Mouse (Mus musculus): Measurements from ENCODE around the gene Mkrn3. TPM values are rescaled to one million over a fixed set of nuclear protein-coding genes. Genes with fewer than 3 reads are reported as not detected.

Mkrn3 gene
- polyA plus RNA-seq (2015; fragmentation: Nextera tagmentation; extraction: Ambion mirVana) = 23.2 and 23.8 TPM in 2 replicates

GRCm38 (mm10) chr7:62419493-62420360 lies at the start of gene Mkrn3:
Gene Mkrn3 (minus strand): TSS chr7:62420139.
- WGBS = 32% methylated on average over 49 of the region's 49 CpGs

GRCm38 (mm10) chr7:62463878-62464755 lies 44.2 kb upstream of the Mkrn3 start, which contains the start of gene Peg12:
Gene Peg12 (minus strand): TSS chr7:62464510.
- peak within 1 kb of the TSS; percentile 53 for H3K4me3 ChIP-seq
- peak; percentile 81 for ATAC-seq (replicated peaks)
- H3K27ac ChIP-seq (replicated peaks) = peak within 1 kb of the TSS; percentile 83
- no peaks in the 10 kb centered on the region for H3K27me3 ChIP-seq
- WGBS = 26% methylated on average over 80 of the region's 82 CpGs
- no peaks in the 10 kb centered on the region for H3K9me3 ChIP-seq
- peaks cover 5% of the 10 kb centered on the region; the same call in 1 of the 2 replicates for H3K4me1 ChIP-seq
- H3K4me2 ChIP-seq (replicated peaks) = peak within 1 kb of the TSS; percentile 65
- H3K36me3 ChIP-seq = no peaks in the 10 kb centered on the region
- H3K9ac ChIP-seq (replicated peaks) = peak within 1 kb of the TSS; percentile 56

More at GRCm38 (mm10) chr7:62419493-62420360, at the start of gene Mkrn3:
- Histone ChIP-seq H3K4me3 (peak within 1 kb of the TSS; percentile 72), H3K9ac (replicated peaks) (peak within 1 kb of the TSS; percentile 75), H3K9me3 (no peaks in the 10 kb centered on the region), H3K36me3 (no peaks in the 10 kb centered on the region), H3K4me1 (peaks cover 19% of the 10 kb centered on the region), H3K4me2 (replicated peaks) (peak within 1 kb of the TSS; percentile 67), H3K27ac (replicated peaks) (peak within 1 kb of the TSS; percentile 95), H3K27me3 (no peaks in the 10 kb centered on the region)
- peak; percentile 94 for ATAC-seq (replicated peaks)

- Histone ChIP-seq H3K4me2 (replicated peaks) (peak overlapping the region; percentile 65), H3K36me3 (no peaks in the 10 kb centered on the region), H3K27me3 (no peaks in the 10 kb centered on the region), H3K4me3 (peak overlapping the region; percentile 53), H3K4me1 (peaks cover 5% of the 10 kb centered on the region; the same call in 1 of the 2 replicates), H3K27ac (replicated peaks) (peak overlapping the region; percentile 83), H3K9me3 (no peaks in the 10 kb centered on the region), H3K9ac (replicated peaks) (peak overlapping the region; percentile 56)
- ATAC-seq (replicated peaks) = peak; percentile 36
- 28% methylated on average over 55 of the region's 55 CpGs for WGBS
These were observed 43.3 kb upstream of the Mkrn3 start for GRCm38 (mm10) chr7:62463007-62463877.

GRCm38 (mm10) chr7:62462229-62463006 lies 42.5 kb upstream of the Mkrn3 start:
- Histone ChIP-seq H3K4me3 (peak overlapping the region; percentile 53), H3K27me3 (no peaks in the 10 kb centered on the region)
- WGBS = 27% methylated on average over 13 of the region's 13 CpGs

GRCm38 (mm10) chr7:62452353-62452752 lies 32.4 kb upstream of the Mkrn3 start:
- H3K4me1 ChIP-seq = no peaks in the 10 kb centered on the region
- no peaks in the 10 kb centered on the region for H3K27me3 ChIP-seq
- WGBS = 21% methylated on average over 2 of the region's 2 CpGs
- ATAC-seq (replicated peaks) = no peak
- H3K9me3 ChIP-seq = no peaks in the 10 kb centered on the region
- H3K4me3 ChIP-seq = no peak overlapping the region
- H3K36me3 ChIP-seq = no peaks in the 10 kb centered on the region
- H3K9ac ChIP-seq (replicated peaks) = no peak overlapping the region
- no peak overlapping the region for H3K27ac ChIP-seq (replicated peaks)
- no peak overlapping the region for H3K4me2 ChIP-seq (replicated peaks)

More at GRCm38 (mm10) chr7:62462229-62463006, 42.5 kb upstream of the Mkrn3 start:
- H3K9me3 ChIP-seq = no peaks in the 10 kb centered on the region
- peak; percentile 71 for ATAC-seq (replicated peaks)
- H3K36me3 ChIP-seq = no peaks in the 10 kb centered on the region
- H3K27ac ChIP-seq (replicated peaks) = peak overlapping the region; percentile 54
- peaks cover 5% of the 10 kb centered on the region; the same call in 1 of the 2 replicates for H3K4me1 ChIP-seq
- H3K9ac ChIP-seq (replicated peaks) = no peak overlapping the region; the same call in 1 of the 2 replicates
- H3K4me2 ChIP-seq (replicated peaks) = peak overlapping the region; percentile 65

GRCm38 (mm10) chr7:62445431-62446165 lies 25.7 kb upstream of the Mkrn3 start:
- Histone ChIP-seq H3K9me3 (no peaks in the 10 kb centered on the region), H3K36me3 (no peaks in the 10 kb centered on the region), H3K4me1 (no peaks in the 10 kb centered on the region), H3K27me3 (no peaks in the 10 kb centered on the region), H3K4me3 (no peak overlapping the region), H3K27ac (replicated peaks) (no peak overlapping the region), H3K9ac (replicated peaks) (no peak overlapping the region), H3K4me2 (replicated peaks) (no peak overlapping the region)
- ATAC-seq (replicated peaks) = no peak

- no peak overlapping the region for H3K4me2 ChIP-seq (replicated peaks)
- H3K36me3 ChIP-seq = no peaks in the 10 kb centered on the region
- no peaks in the 10 kb centered on the region; the same call in 1 of the 2 replicates for H3K9me3 ChIP-seq
- 46% methylated on average over 2 of the region's 2 CpGs for WGBS
- no peak overlapping the region for H3K27ac ChIP-seq (replicated peaks)
- no peak for ATAC-seq (replicated peaks)
- H3K9ac ChIP-seq (replicated peaks) = no peak overlapping the region
- H3K4me3 ChIP-seq = no peak overlapping the region
- no peaks in the 10 kb centered on the region for H3K27me3 ChIP-seq
- no peaks in the 10 kb centered on the region for H3K4me1 ChIP-seq
These were observed 16.5 kb upstream of the Mkrn3 start for GRCm38 (mm10) chr7:62436394-62436793.

- Histone ChIP-seq H3K27me3 (no peaks in the 10 kb centered on the region), H3K4me2 (replicated peaks) (no peak overlapping the region), H3K27ac (replicated peaks) (no peak overlapping the region), H3K4me3 (no peak overlapping the region), H3K4me1 (no peaks in the 10 kb centered on the region), H3K9me3 (no peaks in the 10 kb centered on the region), H3K9ac (replicated peaks) (no peak overlapping the region), H3K36me3 (no peaks in the 10 kb centered on the region)
- WGBS = 34% methylated on average over 3 of the region's 3 CpGs
- ATAC-seq (replicated peaks) = no peak
These were observed 13.3 kb upstream of the Mkrn3 start for GRCm38 (mm10) chr7:62433243-62433642.

- H3K27me3 ChIP-seq = no peaks in the 10 kb centered on the region
- no peak for ATAC-seq (replicated peaks)
- H3K4me1 ChIP-seq = no peaks in the 10 kb centered on the region
- no peak overlapping the region for H3K9ac ChIP-seq (replicated peaks)
- H3K4me3 ChIP-seq = no peak overlapping the region
- H3K4me2 ChIP-seq (replicated peaks) = no peak overlapping the region
- no peaks in the 10 kb centered on the region for H3K36me3 ChIP-seq
- no peak overlapping the region for H3K27ac ChIP-seq (replicated peaks)
- no peaks in the 10 kb centered on the region for H3K9me3 ChIP-seq
- 22% methylated on average over 8 of the region's 8 CpGs for WGBS
These were observed 8.4 kb upstream of the Mkrn3 start for GRCm38 (mm10) chr7:62428337-62428736.

GRCm38 (mm10) chr7:62423210-62423609 lies 3.3 kb upstream of the Mkrn3 start:
- Histone ChIP-seq H3K4me3 (no peak overlapping the region), H3K27me3 (no peaks in the 10 kb centered on the region), H3K9me3 (no peaks in the 10 kb centered on the region), H3K9ac (replicated peaks) (no peak overlapping the region), H3K4me2 (replicated peaks) (peak overlapping the region; percentile 19; the same call in 1 of the 2 replicates), H3K4me1 (peaks cover 7% of the 10 kb centered on the region; the same call in 1 of the 2 replicates), H3K27ac (replicated peaks) (0 out of 2 replicates have a peak overlapping the region, but pooled peaks have one; percentile 33), H3K36me3 (no peaks in the 10 kb centered on the region)
- ATAC-seq (replicated peaks) = no peak
- WGBS = 24% methylated on average over 4 of the region's 4 CpGs
